Mouse (Mus musculus) left cerebral cortex, postnatal 4 days (tissue): ENCODE data around the gene Gnl1. TPM values are rescaled to one million over a fixed set of nuclear protein-coding genes. Genes with fewer than 3 reads are reported as not detected.
"Not testable (repeated sequence)": the region's sequence is repeated elsewhere in the genome, so short reads cannot be mapped to it uniquely, and the experiment has no call there.

Source experiments
- DNase-seq: peaks from one replicate; pipeline ENCODE4 v3.0.0-alpha.2; 2022
- intact Hi-C: fragments of 180-260 bp; cut with DNase I; formaldehyde crosslinking; loops from one replicate; pipeline ENCODE4 v1.15.1; 2025
- total RNA-seq, 2 experiments: library from RNA; stranded (reverse); gene quantifications; 2 replicates each; pipeline ENCODE4 v1.2.3; 2021

The Gnl1 gene
- 100 to 1,000 TPM in 1 of 2 experiments, 10 to 100 TPM in 1; 98.2 to 107 TPM for total RNA-seq

DNA sequence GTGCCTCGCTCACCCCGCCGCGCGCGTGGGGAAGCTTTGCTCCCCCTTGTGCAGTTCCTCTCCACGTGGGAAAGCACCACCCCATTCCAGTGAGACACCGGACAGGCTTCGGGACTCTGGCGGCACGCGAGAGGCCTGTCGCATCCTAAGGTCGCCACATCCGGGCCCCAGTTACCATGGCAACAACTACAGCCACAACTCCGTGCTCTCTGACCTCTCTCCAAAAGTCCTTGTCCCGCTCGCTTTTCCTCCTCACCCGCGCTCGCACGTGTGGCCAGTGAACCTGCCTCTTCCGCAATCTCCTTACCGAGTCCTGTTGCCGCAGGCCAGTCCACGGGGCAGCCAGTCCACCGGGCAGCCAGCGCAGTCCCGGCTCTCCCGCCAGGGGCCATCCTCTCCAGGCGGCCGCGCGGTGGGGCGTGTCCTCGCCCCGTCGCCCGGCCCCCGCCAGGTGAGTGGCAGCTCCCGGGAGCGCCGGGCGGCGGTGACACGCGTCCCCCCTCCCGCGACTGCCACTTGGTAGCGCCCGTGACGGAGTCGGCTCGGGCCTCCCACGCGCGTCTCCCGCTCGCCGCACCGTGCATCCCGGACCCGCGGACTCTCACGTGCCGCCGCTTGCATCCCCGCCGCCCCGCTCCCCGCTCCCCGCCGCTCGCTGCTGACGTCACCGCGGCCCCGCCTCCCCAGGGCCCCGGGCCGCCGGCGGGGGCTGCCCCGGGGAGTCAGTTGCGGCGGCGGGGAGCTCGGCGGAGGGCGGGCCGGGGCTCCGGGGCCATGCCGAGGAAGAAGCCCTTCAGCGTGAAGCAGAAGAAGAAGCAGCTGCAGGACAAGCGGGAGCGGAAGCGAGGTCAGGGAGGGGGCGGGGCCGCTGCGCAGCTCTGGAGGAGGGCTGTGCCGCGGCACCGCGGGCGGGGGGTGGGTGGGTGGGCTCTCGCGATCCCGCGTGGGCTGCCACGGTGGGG is at the start of gene Gnl1, which contains the start of gene Prr3:
Gene Gnl1, plus strand, starts transcription at position 451 of the 962 bp plus-strand sequence.
Gene Prr3, minus strand, starts transcription at position 836 of the 962 bp plus-strand sequence.
- peak; percentile 91 for DNase-seq
- intact Hi-C loops: no loop called here

DNA sequence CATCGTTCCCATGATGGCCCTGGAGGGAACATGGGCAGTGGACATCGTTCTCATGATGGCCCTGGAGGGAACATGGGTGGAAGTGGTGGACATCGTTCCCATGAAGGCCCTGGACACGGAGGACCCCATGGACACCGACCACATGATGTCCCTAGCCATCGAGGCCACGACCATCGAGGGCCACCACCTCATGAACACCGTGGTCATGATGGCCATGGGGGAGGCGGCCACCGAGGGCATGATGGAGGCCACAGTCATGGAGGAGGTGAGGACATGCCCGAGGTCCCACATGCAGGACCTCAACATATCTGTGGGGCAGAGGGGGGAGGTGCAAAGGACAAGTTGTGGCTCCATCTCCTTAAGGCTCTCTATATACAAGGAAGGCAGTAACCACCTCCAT is 49.0 kb upstream of the Gnl1 start:
- no peak for DNase-seq
- intact Hi-C loops: no loop called here

DNA sequence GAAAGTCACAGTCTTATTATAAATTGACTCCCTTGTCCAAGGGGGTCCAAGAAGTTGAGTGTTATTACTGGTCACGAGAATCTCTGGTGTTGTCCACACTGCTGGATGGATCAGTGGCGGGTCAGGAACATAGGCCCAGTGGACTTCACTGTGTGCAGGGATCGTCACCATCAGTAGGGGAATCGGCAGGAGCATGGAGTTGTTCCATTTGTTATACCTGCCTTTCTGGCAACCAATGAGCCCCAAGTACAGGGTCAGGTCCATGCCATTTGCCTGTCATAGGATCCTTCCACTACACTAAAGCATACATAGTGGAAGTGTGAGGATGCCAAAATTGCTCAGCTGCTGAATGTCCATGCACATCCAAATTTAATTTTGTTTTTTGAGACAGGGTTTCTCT is 47.0 kb upstream of the Gnl1 start:
- intact Hi-C loops: no loop called here

DNA sequence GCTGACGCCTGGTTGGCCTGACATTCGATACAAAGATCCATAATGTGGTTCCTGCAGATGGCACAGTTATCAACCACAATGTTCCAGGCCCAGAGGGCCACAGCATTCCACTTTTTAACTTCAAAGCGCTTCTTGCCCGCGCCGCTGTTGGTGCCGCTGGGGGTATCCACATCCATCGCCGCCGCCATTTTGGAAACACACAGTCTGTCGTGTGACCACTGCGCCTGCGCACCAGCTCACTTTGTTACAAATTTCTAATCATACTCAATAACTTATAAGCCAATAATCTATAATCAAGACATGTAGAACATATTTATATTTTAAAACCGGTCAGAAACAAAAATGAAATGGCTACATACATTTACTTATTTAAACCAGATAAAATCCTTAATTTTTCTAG is 43.9 kb upstream of the Gnl1 start:
- intact Hi-C loops: not testable (repeated sequence)

More for the DNA sequence above, 47.0 kb upstream of the Gnl1 start:
- DNase-seq: no peak

DNA sequence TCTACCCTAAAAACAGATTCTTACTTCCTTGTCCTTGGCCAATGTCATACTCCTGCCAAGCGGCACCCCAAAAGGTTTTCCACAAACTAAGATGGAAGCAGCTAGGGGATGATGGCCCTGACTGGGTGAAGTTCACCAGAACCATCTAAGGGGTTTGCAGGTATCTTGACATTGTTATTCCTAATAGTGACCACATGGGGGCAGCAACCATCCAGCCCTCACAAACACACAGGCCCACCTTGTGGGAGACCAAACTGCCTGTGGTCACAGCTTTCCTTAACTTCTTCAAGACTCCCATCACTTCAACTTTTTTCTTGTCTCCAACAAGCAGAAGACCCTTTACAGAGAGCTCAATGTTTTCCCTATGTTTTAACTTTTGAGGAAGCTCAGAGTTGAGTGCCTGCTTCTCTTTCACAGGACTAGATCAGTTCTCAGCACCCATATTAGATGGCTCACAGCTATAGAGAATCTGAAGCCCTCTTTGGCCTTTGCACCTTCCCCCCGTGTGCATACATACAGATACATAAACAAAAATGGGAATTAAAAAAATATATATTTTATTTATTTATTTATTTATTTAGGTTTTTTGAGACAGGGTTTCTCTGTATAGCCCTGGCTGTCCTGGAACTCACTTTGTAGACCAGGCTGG is 41.8 kb upstream of the Gnl1 start:
- intact Hi-C loops: no loop called here
- peak; percentile 39 for DNase-seq

More for the DNA sequence above, 43.9 kb upstream of the Gnl1 start:
- not testable (repeated sequence) for DNase-seq

DNA sequence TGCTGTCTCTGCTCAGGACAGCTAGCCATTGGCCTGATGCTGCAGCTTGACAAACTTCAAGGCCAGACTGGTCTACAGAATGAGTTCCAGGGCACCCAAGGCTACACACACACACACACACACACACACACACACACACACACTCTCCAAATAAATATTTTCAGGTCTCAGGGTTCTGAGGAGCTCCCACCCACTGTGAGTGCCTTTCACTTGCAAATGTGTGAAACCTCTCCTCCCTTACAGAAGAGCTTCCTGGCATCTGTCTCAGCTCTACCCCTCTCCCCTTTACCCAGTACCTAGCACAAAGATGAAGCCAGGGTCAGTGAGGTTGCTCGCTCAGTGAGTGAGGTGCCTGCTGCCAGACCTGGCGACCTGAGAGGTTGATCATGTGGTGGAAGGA is 40.5 kb upstream of the Gnl1 start:
- DNase-seq: no peak
- intact Hi-C loops: no loop called here

DNA sequence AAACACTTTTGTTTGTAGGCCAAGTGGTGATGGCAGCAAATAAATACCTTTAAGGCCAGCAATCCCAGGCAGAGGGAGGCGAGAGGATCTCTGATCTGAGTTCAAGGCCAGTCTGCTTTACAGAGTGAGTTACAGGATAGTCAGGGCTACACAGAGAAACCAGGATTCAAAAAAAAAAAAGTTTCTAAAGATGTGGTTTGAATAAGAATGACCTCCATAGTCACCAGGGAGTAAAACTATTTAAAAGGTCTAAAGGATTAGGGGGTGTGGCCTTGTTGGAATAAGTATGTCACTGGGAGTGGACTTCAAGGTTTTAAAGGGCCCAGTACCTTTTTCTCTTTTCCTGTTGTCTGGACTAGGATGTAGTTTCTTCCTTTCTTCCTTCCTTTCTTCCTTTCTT is 39.7 kb upstream of the Gnl1 start:
- no peak for DNase-seq
- intact Hi-C loops: no loop called here

DNA sequence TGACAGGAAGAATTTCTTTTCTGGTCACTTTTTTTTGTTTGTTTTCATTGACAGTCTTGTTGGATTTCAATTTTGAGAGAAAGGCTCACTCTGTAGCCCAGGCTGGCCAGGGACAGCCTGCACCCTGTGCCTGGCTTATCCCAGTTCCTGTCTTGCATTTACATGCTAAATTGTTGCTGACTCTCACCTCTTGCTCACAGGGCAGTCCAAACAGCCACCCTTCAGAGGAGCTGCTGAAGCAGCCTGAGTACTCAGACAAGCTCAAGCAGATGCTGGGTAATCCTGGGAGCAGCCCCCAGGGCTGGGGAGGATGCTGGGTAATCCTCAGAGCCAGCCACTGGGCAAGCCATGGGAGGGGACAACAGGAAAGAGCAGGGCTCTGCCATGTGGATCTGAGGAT is 28.7 kb upstream of the Gnl1 start:
- intact Hi-C loops, DNase-seq: not testable (repeated sequence)

DNA sequence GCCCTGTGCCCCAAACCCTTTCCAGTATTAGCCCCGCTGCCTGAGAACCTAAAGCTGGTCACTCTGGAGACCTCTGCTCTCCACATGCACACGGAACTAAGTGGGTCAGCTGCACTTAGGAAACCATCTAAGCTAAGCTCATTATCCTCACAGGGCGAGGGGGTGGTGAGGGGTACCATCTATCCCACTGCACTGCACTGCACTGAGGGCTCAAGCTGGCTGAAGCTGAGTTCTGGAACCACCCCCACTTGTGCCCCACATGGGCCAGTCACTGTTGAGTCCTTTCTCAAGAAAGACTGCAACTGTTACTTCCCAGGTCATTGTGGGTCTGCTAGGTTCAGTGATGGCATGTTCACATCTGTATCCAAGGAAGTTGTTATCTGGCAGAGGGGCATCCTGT is 27.1 kb upstream of the Gnl1 start:
- DNase-seq, intact Hi-C loops: not testable (repeated sequence)

DNA sequence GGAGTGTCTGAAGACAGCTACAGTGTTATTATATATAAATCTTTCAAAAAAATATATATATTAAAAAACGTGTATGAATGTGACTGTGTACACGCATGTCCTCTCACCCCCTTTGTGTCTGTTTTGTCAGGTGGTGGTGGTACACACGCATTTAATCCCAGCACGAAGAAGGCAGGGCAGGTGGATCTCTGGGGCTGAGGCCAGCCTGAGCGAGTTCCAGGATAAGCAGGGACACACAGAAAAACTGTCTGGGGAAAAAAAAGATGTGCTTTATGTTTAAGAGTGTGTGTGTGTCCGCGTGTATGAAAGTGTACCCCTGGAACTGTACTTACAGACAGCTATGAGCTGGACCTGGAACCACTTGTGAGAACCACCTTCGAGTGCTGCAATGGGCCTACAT is 25.0 kb upstream of the Gnl1 start:
- intact Hi-C loops: no loop called here
- DNase-seq: no peak

DNA sequence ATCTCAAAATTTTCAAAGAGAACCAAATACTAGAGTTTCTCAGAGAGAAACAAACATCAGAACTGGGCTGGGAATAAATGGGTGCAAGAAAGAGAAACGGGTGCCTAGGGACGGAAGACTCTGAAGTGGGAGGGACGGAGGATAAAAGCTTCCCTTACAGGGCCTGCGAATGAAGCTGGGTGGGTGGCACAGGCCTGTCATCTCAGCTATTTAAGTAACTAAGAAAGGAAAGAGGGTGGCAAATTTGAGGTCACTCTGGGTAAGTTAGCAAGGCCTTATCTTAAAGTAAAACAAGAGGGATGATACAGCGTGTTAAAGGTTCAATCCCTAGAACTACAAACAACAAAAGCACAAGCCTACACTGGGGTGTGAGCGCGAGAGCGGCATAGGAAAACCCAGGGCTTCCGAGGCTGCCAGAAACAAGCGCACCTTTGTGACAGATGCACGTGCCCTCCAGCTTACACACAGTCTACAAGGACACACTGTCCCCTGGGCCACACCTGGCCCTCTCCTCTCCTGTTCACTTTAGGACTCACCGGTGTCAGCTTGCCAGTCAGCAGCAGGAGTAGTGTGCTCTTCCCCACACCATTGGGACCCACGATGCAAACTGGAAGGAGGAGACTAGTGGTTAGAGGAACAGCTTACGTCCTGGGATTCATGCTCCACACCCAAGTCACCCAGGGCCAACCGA is 21.0 kb upstream of the Gnl1 start:
- intact Hi-C loops: no loop called here
- no peak for DNase-seq

DNA sequence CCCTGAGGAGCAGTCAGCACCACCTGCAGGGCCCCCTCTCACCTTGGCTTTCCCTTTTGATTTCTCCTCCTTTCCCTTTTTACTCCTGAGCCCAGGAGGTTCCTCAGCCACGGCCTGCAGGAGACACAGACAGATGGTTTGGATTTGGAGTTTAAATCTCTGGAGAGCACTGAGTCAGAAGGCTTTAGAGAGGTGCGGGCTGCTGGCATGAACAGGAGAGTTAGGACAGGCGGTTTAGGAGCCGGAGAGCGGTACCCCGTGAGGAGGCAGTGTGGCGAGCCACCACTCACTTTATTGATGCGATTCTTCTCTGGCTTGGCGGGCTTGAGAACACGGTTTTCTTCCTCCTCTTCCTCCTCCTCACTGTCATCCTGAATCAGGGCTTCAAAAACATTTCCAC is 16.4 kb upstream of the Gnl1 start:
- intact Hi-C loops: no loop called here
- DNase-seq: no peak

DNA sequence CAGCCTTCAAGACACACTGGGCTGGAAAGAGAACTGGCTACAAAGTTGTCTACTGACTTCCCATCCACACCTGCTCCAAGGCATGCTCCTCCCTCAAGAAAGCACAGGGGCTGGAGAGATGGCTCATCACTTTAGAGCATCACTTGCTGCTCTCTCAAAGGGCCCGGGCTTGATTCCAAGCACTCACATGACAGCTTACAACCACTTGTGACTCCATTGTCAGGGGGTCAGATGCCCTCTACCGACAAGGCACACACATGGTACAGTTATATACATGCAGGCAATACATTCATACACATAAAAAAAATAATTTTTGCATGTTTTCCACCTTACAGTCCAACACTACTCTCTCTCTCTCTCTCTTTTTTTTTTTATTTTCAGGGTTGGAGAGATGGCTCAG is 12.0 kb upstream of the Gnl1 start:
- no peak for DNase-seq
- intact Hi-C loops: no loop called here

DNA sequence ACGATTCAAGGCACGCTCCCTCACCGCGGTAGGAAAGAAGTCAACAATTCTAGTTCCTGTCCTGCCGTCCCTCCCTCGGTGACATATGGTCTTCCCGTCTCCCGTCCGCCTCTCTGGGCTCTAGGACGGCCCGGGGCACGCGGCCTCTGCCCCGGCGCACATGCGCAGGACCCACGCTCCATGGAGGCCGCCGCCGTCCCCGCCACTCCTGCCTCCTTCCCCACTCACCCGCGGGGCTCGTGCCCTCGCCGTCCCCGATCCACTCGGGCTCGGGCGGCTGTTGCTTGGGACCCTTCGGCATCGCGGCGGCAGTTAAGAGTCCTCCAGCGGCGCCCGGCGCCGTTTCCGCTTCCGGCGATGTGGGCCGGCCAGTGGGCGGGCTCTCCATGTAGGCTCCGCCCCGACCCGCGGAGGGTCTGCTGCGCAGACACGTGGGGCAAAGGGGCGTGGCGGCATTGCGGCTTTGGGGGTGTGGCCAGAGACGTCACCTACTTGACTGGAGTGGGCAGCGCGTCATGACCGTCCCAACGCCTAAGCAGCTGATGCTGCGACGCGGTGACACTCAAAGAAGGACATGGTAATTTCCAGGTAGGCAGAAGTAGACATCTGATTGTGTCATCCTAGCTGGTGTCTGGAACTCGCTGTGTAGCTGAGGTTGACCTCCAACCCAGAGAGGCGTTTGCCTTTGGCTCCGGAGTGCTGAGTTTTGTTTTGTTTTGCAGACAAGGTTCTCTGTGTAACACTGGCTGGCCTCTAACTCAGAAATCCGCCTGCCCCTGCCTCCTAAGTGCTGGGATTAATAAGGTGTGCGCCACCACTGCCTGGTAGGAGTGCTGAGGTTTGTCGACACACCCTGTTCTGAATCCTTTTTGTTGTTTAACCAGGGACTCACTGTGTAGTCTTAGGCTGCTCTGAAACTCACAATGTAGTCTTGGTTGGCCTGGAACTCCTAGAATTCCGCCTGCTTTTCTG is 9.9 kb upstream of the Gnl1 start, which contains the start of gene Abcf1:
Gene Abcf1, minus strand, starts transcription at position 344 of the 972 bp plus-strand sequence.
- intact Hi-C loops: no loop called here
- DNase-seq: peak; percentile 99

DNA sequence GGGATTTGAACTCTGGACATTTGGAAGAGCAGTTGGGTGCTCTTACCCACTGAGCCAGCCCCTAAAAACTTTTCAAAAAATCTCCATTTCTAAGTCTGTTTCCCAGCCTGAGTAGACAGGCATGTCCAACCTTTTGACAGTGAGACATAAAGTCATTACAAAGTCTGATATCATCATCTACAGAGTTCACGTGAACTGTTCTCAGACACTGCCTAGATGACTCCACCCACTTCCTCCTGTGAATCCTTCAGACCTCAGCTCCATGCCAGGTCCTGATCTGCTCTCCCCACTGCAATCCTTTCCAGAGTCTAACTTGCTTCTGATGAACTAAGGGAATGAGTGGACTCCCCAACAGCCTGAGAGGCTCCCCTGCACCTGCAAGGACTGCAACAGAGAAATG is 7.5 kb upstream of the Gnl1 start:
- intact Hi-C loops: no loop called here
- DNase-seq: no peak

DNA sequence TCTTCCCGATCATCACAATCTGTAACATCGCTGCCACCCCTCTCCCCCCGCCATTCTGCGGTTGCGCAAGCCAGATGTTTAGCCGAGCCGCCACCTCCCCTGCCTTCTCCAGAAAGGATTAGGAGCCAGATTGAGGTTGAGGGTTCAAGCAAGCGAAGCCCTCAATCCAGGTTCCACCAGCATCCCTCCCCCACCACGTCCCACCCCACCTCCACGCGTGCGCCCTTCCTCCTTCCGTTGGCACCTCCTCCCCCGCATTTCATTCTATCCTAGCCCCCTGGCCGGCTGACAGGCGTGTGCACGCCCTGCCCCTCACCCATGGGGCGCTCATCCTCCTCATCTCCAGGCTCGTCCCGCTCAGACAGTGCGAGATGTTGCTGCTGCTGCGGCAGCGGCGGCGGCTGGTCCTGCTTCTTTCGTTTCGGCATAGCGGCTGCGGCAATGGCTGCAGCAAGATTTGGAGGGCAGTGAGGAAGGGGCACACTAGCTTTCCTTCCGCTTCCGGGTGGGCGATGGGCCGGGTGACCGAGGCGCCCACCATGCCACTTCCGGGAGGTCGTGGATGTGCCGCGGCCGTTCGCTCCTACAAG is 745 bp upstream of the Gnl1 start:
- peak; percentile 89 for DNase-seq
- intact Hi-C loops: no loop called here

DNA sequence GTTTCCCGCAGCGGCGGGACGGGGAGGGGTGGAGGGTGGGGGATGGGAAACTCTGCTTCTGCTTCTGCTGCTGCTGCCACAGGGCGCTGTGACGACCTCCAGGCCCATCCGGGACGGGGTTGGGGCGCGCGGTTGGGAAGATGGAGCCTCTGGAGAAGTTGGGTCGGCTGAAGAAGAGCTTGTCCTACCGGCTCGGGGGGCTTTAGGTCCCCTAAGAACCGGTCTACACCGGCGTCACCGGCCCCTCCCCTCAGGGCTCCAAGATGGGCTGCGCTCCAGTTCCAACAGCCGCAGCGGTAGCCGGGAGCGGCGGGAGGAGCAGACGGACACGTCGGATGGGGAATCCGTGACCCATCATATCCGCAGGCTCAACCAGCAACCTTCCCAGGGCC is 708 bp downstream of the Gnl1 start:
- peak; percentile 66 for DNase-seq
- intact Hi-C loops: no loop called here

DNA sequence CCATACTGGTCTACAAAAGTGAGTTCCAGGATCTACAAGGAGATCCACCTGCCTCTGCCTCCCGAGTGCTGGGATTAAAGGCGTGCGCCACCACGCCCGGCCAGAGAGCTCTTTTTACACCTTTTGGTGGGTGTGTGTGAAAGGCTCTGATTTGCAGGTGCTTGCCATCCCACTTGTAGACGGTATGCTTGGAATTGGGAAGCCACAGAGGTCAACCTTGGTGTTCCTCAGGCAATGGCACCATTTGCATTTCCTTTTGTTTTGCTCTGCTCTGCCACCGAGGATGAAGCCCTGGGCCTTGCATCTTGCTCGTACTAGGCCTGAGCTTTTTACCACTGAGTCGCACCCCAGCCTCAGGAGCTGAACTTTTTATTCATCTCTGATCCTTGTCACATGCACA is 2.1 kb downstream of the Gnl1 start:
- no peak for DNase-seq
- intact Hi-C loops: no loop called here

DNA sequence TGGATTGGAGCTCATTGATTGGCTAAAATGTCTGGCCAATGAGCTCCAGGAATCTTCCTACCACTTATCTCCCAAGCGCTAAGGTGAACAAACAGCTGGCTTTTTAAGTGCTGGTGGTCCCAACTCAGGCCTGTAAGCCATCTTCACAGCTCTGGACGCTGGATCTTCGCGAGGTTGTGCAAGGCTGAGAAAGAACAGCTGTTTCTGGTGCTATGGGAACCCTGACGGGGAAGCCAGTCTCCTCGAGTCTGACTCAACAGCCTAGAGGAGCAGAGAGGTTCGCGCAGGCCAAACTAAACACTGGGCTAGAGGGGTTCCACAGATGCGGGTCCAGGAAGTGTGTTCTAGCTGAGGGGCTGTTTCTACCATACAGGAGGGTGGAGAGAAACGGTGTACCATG is 12.1 kb downstream of the Gnl1 start:
- intact Hi-C loops: loop anchor here (10.0 kb wide), 1 partner anchor 123 kb away; no protein-coding TSS in a partner anchor
- no peak for DNase-seq
